Mouse (Mus musculus): ENCODE results near the gene Ubr7. TPM values are rescaled to one million over a fixed set of nuclear protein-coding genes. Genes with fewer than 3 reads are reported as not detected.

Ubr7 gene
- polyA plus RNA-seq, 1 experiment from 2014 or later = 25.6 TPM

DNA sequence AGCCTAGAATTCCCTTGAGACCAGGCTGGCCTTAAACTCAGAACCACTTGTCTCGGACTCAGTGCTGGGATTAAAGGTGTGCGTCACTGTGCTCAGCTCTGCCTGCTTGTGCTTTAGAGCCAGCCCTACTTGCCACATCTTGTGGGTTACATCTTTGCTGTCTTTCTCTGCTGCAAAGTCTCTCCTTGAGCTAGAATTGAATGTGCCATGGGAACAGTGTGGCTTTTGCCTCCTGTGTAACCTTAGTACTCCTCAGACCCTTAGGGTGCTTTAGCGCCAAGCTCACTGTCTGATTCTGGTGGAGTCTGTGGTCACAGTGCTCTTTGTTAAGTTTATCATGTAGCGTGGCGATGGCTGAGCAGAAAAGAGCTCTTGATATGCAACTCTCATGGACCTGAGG, 14.9 kb downstream of the Ubr7 start:
- ATAC-seq (replicated peaks; ENCODE audit: insufficient number of reproducible peaks, insufficient read depth, low FRiP score, low read depth) = no peak
- Histone ChIP-seq H3K9ac (no peak overlapping the region), H3K4me3 (no peak overlapping the region), H3K4me1 (replicated peaks) (no peaks in the 10 kb centered on the region), H3K36me3 (peaks cover 92% of the 10 kb centered on the region), H3K4me2 (no peak overlapping the region), H3K27me3 (no peaks in the 10 kb centered on the region), H3K9me3 (replicated peaks) (no peaks in the 10 kb centered on the region), H3K27ac (no peak overlapping the region)
- 93% methylated on average over 5 of the region's 5 CpGs for WGBS

DNA sequence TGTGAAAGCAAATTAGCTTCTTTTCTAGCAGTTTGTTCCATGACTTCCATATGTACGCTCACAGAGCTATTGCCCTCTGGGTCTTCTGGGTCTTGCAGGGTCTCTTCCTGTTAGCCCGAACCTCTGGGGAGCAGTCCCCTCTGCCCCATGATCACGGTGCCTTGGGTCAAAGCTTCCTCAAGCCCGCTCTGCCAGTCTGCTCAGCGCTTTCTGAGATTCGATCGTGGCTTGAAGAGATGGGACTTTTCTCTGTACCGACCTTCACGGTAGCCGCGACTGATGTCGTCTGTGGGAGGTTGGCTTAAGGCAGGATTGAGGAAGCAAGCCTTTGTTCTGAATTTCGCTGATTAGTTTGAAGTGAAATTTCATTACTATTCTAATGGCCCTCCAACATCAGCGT, 18.3 kb downstream of the Ubr7 start:
- WGBS = 88% methylated on average over 14 of the region's 14 CpGs
- H3K9ac ChIP-seq = no peak overlapping the region
- peaks cover 6% of the 10 kb centered on the region for H3K4me1 ChIP-seq (replicated peaks)
- H3K9me3 ChIP-seq (replicated peaks) = no peaks in the 10 kb centered on the region
- no peak overlapping the region for H3K4me2 ChIP-seq
- peaks cover 60% of the 10 kb centered on the region for H3K36me3 ChIP-seq
- ATAC-seq (replicated peaks; ENCODE audit: insufficient number of reproducible peaks, insufficient read depth, low FRiP score, low read depth) = no peak
- H3K4me3 ChIP-seq = no peak overlapping the region
- no peak overlapping the region for H3K27ac ChIP-seq
- no peaks in the 10 kb centered on the region for H3K27me3 ChIP-seq

DNA sequence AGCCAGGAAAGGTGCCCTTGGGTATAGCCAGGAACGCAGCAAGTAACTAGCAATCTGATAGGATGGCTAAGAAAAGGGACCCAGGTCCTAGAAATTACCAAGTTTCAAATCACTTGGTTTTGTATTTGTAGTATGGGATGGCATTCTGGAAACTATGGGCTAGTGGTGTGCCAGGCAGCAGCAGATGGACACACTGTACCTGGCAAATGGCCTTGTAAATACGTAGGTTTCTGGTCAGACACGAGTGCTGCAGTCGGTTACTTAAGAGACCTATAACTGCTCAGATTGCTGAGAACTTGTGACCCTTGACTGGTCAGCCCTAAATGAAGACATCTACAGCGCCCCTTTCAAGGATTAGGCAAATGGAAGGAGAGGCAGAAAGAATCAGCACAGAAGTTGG, 20.4 kb downstream of the Ubr7 start:
- Histone ChIP-seq H3K27me3 (no peaks in the 10 kb centered on the region), H3K36me3 (peaks cover 43% of the 10 kb centered on the region), H3K4me2 (no peak overlapping the region), H3K9ac (no peak overlapping the region), H3K4me3 (no peak overlapping the region), H3K27ac (no peak overlapping the region), H3K9me3 (replicated peaks) (no peaks in the 10 kb centered on the region), H3K4me1 (replicated peaks) (peaks cover 6% of the 10 kb centered on the region)
- no peak for ATAC-seq (replicated peaks; ENCODE audit: insufficient number of reproducible peaks, insufficient read depth, low FRiP score, low read depth)
- 84% methylated on average over 5 of the region's 5 CpGs for WGBS

DNA sequence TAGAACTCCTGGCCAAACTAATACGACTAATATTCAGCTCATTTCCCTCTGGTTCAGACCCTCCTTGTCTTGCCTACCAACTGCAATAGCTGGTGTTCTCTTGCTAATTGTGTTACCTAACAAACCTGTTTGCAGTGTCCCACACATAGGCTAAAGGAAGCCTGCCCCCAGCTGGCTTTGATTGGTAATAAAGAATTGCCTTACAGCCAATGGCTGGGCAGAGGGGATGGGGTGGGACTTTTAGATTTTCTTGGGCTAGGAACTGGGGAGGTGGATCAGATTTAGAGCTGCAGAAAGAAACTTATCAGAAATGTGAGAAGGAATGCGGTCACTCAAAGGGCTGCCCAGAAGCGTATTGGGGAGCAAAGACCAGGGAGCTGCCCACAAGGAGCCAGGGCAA, 21.7 kb downstream of the Ubr7 start:
- ATAC-seq (replicated peaks; ENCODE audit: insufficient number of reproducible peaks, insufficient read depth, low FRiP score, low read depth) = no peak

DNA sequence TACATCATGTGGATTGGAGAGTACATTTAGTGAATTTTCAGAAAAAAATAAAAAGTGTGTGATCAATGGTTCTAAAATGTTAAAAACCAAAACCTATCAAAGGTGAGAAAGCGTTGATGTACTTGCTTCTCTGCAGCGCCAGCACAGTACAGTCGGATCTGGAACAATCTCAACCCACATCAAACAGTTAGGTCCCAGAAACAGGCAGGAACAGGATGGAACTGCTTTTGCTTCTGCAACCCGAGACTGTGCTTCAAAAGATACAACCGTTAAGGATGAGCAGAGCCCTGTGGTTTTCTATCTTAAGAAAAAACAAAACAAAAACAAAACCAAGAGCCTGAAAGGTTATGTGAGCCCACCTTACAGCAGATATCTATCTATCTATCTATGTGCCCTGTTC, 25.1 kb downstream of the Ubr7 start:
- Histone ChIP-seq H3K27ac (no peak overlapping the region), H3K36me3 (peaks cover 32% of the 10 kb centered on the region), H3K4me3 (no peak overlapping the region), H3K27me3 (no peaks in the 10 kb centered on the region), H3K4me1 (replicated peaks) (peaks cover 6% of the 10 kb centered on the region), H3K4me2 (no peak overlapping the region), H3K9ac (no peak overlapping the region), H3K9me3 (replicated peaks) (no peaks in the 10 kb centered on the region)
- ATAC-seq (replicated peaks; ENCODE audit: insufficient number of reproducible peaks, insufficient read depth, low FRiP score, low read depth) = no peak
- WGBS = 89% methylated on average over 5 of the region's 5 CpGs

More for the DNA sequence above, 21.7 kb downstream of the Ubr7 start:
- Histone ChIP-seq H3K27ac (no peak overlapping the region), H3K27me3 (no peaks in the 10 kb centered on the region), H3K36me3 (peaks cover 34% of the 10 kb centered on the region), H3K4me1 (replicated peaks) (peaks cover 6% of the 10 kb centered on the region), H3K9me3 (replicated peaks) (no peaks in the 10 kb centered on the region), H3K4me3 (no peak overlapping the region), H3K9ac (no peak overlapping the region), H3K4me2 (no peak overlapping the region)
- 35% methylated on average over 3 of the region's 3 CpGs for WGBS

DNA sequence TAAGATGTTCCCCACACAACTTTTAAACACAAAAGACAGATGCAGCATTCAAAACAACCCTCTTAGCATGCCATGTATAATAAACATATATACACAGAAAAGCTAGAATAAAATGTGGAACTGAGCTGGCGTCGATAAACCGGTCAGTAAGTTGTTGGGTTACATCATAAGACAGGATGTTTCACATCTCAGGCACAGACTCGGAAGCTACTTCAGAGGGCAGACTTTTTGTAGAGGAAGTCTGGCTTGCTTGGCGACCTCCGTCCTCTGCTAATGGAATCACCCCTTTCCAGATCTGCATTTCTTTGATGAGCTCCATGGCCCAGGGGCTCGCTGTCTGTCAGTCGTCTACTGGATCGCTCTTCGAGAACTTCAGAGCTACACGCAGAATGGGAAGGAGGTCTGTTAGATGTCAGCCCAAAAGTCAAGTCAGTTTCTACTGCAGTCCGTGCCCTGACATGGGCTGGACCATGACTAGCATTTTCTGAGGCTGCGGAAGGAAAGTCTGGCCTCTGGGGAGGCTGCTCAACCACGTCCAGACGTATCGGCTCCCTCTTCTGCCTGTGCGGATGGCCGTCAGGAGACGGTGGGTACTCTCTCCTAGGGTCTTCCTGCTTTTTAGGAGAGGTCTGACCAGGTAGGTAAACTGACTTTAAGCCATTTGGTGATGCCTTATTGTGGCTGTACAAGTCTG, 27.3 kb downstream of the Ubr7 start:
- H3K4me2 ChIP-seq = no peak overlapping the region
- no peak overlapping the region for H3K27ac ChIP-seq
- peaks cover 45% of the 10 kb centered on the region for H3K36me3 ChIP-seq
- H3K27me3 ChIP-seq = no peaks in the 10 kb centered on the region
- H3K9ac ChIP-seq = no peak overlapping the region
- H3K4me1 ChIP-seq (replicated peaks) = peaks cover 2% of the 10 kb centered on the region; the same call in 1 of the 2 replicates
- no peaks in the 10 kb centered on the region for H3K9me3 ChIP-seq (replicated peaks)
- no peak for ATAC-seq (replicated peaks; ENCODE audit: insufficient number of reproducible peaks, insufficient read depth, low FRiP score, low read depth)
- H3K4me3 ChIP-seq = no peak overlapping the region
- whole genome bisulfite sequencing = 88% methylated on average over 19 of the region's 19 CpGs

DNA sequence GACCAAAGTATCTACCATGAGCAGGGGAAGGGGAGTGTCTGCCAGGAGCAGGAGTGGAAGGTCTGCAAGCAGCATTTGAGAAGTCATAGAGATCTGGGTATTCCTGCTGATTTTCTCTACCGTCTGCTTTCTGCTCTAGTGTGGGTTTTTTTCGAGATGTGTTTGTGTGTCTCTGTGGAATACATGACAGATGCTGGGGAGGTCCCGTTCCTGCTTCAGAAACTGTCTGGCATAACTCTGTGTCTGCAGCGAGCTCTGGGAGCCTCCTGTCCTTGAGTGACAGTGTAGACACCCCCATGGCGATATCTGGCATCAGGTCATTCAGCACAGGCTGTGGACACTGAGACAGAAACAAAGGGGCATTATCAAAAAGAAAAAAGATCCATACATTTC, 27.8 kb downstream of the Ubr7 start:
- Histone ChIP-seq H3K4me2 (no peak overlapping the region), H3K36me3 (peaks cover 50% of the 10 kb centered on the region), H3K27me3 (no peaks in the 10 kb centered on the region), H3K4me1 (replicated peaks) (no peaks in the 10 kb centered on the region), H3K9ac (no peak overlapping the region), H3K4me3 (no peak overlapping the region), H3K27ac (no peak overlapping the region), H3K9me3 (replicated peaks) (no peaks in the 10 kb centered on the region)
- 77% methylated on average over 5 of the region's 5 CpGs for WGBS
- ATAC-seq (replicated peaks; ENCODE audit: insufficient number of reproducible peaks, insufficient read depth, low FRiP score, low read depth) = no peak

DNA sequence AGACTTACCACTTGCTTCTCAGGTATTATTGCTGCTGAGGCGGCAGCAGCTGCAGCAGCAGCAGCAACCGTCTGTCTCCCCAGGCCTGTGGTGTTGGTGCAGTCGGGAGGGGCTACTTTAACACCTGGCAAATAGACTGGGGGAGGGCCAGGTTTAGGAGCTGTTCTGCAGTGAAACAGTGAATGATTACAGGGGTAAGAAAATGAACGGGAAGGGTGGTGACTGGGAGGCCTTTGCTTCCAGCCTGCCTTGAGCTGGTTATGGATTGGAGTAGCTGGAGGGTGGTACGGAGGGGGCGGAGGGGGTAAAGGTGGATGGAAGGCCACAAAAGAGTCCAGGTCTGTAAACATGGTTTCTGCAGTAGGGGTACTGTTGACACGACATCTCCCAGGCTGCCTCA, 30.2 kb downstream of the Ubr7 start:
- peaks cover 68% of the 10 kb centered on the region for H3K36me3 ChIP-seq
- no peaks in the 10 kb centered on the region for H3K4me1 ChIP-seq (replicated peaks)
- WGBS = 88% methylated on average over 7 of the region's 7 CpGs
- no peak overlapping the region for H3K4me2 ChIP-seq
- H3K9me3 ChIP-seq (replicated peaks) = no peaks in the 10 kb centered on the region
- no peaks in the 10 kb centered on the region for H3K27me3 ChIP-seq
- H3K27ac ChIP-seq = no peak overlapping the region
- H3K4me3 ChIP-seq = no peak overlapping the region
- H3K9ac ChIP-seq = no peak overlapping the region
- no peak for ATAC-seq (replicated peaks; ENCODE audit: insufficient number of reproducible peaks, insufficient read depth, low FRiP score, low read depth)

DNA sequence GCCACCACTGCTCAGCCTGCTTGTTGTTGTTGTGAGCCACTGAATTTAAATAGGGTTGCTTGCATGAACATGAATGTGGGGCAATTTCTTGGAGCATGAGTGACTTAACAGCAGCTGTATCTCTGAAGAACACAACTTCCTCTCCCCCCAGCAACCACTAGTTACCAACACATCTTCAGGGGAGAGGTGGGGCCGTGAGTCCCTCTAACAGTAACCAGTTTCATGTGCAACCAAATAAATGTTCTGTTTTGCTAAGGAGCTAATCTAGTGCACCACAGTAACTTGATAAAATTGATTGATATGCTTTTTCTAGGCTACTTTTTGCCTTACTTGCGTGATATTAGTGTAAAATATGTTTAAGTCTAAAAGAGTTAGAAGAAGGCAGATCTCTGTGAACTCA, 41.8 kb downstream of the Ubr7 start:
- H3K36me3 ChIP-seq = peaks cover 15% of the 10 kb centered on the region; the same call in 1 of the 2 replicates
- 88% methylated on average over 2 of the region's 2 CpGs for WGBS
- H3K27me3 ChIP-seq = no peaks in the 10 kb centered on the region
- no peak overlapping the region for H3K27ac ChIP-seq
- no peak overlapping the region for H3K4me2 ChIP-seq
- no peaks in the 10 kb centered on the region for H3K4me1 ChIP-seq (replicated peaks)
- H3K9me3 ChIP-seq (replicated peaks) = no peaks in the 10 kb centered on the region
- ATAC-seq (replicated peaks; ENCODE audit: insufficient number of reproducible peaks, insufficient read depth, low FRiP score, low read depth) = no peak
- H3K9ac ChIP-seq = no peak overlapping the region
- H3K4me3 ChIP-seq = no peak overlapping the region

DNA sequence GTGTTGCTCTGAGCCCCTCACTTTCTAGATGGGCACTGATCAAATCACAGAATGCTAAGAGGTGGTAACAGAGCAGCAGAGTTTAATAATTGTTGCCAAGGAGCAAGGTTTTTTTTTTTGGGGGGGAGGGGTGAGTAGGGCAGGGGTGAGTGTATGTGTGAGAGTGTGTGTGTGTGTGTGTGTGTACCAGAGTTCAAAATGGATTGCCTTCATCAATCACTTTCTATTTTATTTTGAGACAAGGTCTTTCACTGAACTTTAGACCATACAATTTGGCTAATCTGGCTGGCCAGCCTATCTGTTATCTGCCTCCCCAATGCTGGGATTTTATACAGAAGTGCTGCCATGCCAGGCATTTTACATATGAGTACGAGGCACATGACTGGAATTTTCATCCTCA, 57.1 kb downstream of the Ubr7 start:
- Histone ChIP-seq H3K4me3 (no peak overlapping the region), H3K4me2 (no peak overlapping the region), H3K4me1 (replicated peaks) (no peaks in the 10 kb centered on the region), H3K9ac (no peak overlapping the region), H3K27me3 (no peaks in the 10 kb centered on the region), H3K9me3 (replicated peaks) (no peaks in the 10 kb centered on the region), H3K27ac (no peak overlapping the region), H3K36me3 (peaks cover 26% of the 10 kb centered on the region)
- no peak for ATAC-seq (replicated peaks; ENCODE audit: insufficient number of reproducible peaks, insufficient read depth, low FRiP score, low read depth)
- 68% methylated on average over 1 of the region's 1 CpGs for WGBS

DNA sequence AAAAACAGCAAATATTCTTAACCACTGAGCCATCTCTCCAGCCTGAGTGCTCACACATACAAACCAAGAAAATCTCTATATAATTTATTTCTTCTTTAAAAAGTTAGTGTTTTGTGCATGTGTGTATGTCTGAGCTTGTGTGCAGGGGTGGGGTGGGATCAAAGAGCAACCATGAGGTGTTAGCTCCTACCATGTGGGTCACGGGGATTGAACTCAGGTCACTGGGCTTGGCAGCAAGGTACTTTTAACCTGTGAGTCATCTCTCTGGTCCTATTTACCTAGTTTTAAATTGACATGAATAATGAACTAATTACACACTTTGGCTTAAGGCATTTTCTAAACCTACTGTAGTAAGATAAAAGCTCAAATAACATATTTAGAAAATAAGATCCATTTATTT, 68.6 kb downstream of the Ubr7 start:
- no peak overlapping the region for H3K27ac ChIP-seq
- 97% methylated on average over 1 of the region's 1 CpGs for WGBS
- ATAC-seq (replicated peaks; ENCODE audit: insufficient number of reproducible peaks, insufficient read depth, low FRiP score, low read depth) = no peak

DNA sequence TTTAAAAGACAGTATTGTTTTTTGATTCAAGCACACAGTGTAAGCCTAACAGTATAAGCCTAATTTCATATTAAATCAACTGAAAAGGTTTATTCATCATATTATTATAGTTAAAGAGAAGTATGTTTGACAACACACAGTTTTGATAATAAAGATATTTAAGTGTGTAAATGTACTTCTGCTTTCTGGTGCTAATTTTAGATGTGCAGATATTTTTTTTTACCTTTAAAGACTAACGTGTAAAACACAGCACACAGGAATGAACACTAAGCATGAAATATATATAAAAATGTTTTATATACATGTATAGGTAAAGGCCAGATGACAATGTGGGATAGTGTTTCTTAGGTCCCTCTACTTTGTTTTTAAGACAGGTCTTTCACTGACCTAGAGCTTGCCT, 69.4 kb downstream of the Ubr7 start:
- no peaks in the 10 kb centered on the region for H3K4me1 ChIP-seq (replicated peaks)
- H3K9me3 ChIP-seq (replicated peaks) = no peaks in the 10 kb centered on the region
- H3K27ac ChIP-seq = no peak overlapping the region
- no peak overlapping the region for H3K4me2 ChIP-seq
- no peak for ATAC-seq (replicated peaks; ENCODE audit: insufficient number of reproducible peaks, insufficient read depth, low FRiP score, low read depth)
- 75% methylated on average over 1 of the region's 1 CpGs for WGBS
- H3K36me3 ChIP-seq = no peaks in the 10 kb centered on the region
- no peaks in the 10 kb centered on the region for H3K27me3 ChIP-seq
- H3K9ac ChIP-seq = no peak overlapping the region
- no peak overlapping the region for H3K4me3 ChIP-seq

More for the DNA sequence above, 68.6 kb downstream of the Ubr7 start:
- H3K36me3 ChIP-seq = no peaks in the 10 kb centered on the region
- no peak overlapping the region for H3K4me3 ChIP-seq
- no peaks in the 10 kb centered on the region for H3K9me3 ChIP-seq (replicated peaks)
- H3K27me3 ChIP-seq = no peaks in the 10 kb centered on the region
- no peak overlapping the region for H3K9ac ChIP-seq
- H3K4me1 ChIP-seq (replicated peaks) = no peaks in the 10 kb centered on the region
- H3K4me2 ChIP-seq = no peak overlapping the region

Data from heart, embryonic 15.5 days (tissue).